Mouse (Mus musculus) limb, embryonic 14.5 days (tissue): ENCODE measurements around the gene Apol7c. TPM values are rescaled to one million over a fixed set of nuclear protein-coding genes. Genes with fewer than 3 reads are reported as not detected.
"Not testable (repeated sequence)": the region's sequence is repeated elsewhere in the genome, so short reads cannot be mapped to it uniquely, and the experiment has no call there.

Experiments used
- ATAC-seq: fragments of 200-750 bp; cut with Nextera tagmentation; 2 replicates; pipeline ENCODE4 v1.8.0; 2017; ENCODE audit warnings: low read depth, moderate number of reproducible peaks, moderate TSS enrichment; ENCODE audit not compliant: low FRiP score
- DNase-seq: peaks from one replicate; pipeline ENCODE4 v3.0.0-alpha.2; 2015; ENCODE audit warnings: low spot score
- H3K27ac ChIP-seq: fragments of 300-500 bp; sonication (generic); replicated peaks from 2 replicates; pipeline ENCODE4 v1.5.1; 2014; ENCODE audit warnings: low read depth, mild to moderate bottlenecking, low read length, moderate library complexity, mixed read lengths
- H3K27me3 ChIP-seq: fragments of 300-500 bp; sonication (generic); 2 replicates; pipeline ENCODE4 v1.6.1; 2014; ENCODE audit warnings: low read length, mixed read lengths; ENCODE audit not compliant: control insufficient read depth, insufficient read depth
- H3K36me3 ChIP-seq: fragments of 300-500 bp; sonication (generic); 2 replicates; pipeline ENCODE4 v1.6.1; 2014; ENCODE audit warnings: mild to moderate bottlenecking, low read length, moderate library complexity, mixed read lengths; ENCODE audit not compliant: control insufficient read depth, insufficient read depth
- H3K4me1 ChIP-seq: fragments of 300-500 bp; sonication (generic); 2 replicates; pipeline ENCODE4 v1.6.1; 2014; ENCODE audit warnings: antibody characterized with exemption, low read length, mixed read lengths; ENCODE audit not compliant: control insufficient read depth, insufficient read depth
- H3K4me2 ChIP-seq: fragments of 300-500 bp; sonication (generic); replicated peaks from 2 replicates; pipeline ENCODE4 v1.6.1; 2014; ENCODE audit warnings: low read depth, mild to moderate bottlenecking, low read length, moderate library complexity; ENCODE audit not compliant: severe bottlenecking
- H3K4me3 ChIP-seq: fragments of 300-500 bp; sonication (generic); replicated peaks from 2 replicates; pipeline ENCODE4 v1.5.1; 2014; ENCODE audit warnings: low read length
- H3K9ac ChIP-seq: fragments of 300-500 bp; sonication (generic); 2 replicates; pipeline ENCODE4 v1.6.1; 2014; ENCODE audit warnings: mild to moderate bottlenecking, low read depth, low read length, moderate library complexity; ENCODE audit not compliant: severe bottlenecking
- H3K9me3 ChIP-seq: fragments of 300-500 bp; sonication (generic); 2 replicates; pipeline ENCODE4 v1.6.1; 2016; ENCODE audit warnings: low read length; ENCODE audit not compliant: control insufficient read depth
- POLR2A ChIP-seq: fragments of 200-500 bp; IDR thresholded peaks from 2 replicates; pipeline ENCODE4 v1.8.0; 2012; ENCODE audit warnings: inconsistent platforms, mild to moderate bottlenecking, moderate library complexity, borderline replicate concordance; ENCODE audit not compliant: insufficient read depth, insufficient read length; ENCODE audit errors: extremely low read depth
- WGBS: fragments of 180-500 bp; shearing (Covaris S2); extraction: QIAGEN DNeasy Blood & Tissue Kit; methylation state at CpG from one replicate; pipeline ENCODE4 v1.1.7; 2014; 5-methylcytosine and 5-hydroxymethylcytosine counted together
- polyA plus RNA-seq, 2 experiments: library from polyadenylated mRNA; depleted of rRNA in 1 of 2; stranded (reverse) in 1 of 2; unstranded in 1 of 2; fragments of >200 nt; fragmentation: Nextera tagmentation in 1 of 2; extraction: Ambion mirVana in 1 of 2; gene quantifications; 2 replicates each; pipeline versions ENCODE4 v1.2.1 to v1.2.3; 2012 to 2014

The Apol7c gene
- polyA plus RNA-seq, 2 experiments: 0.03 TPM; not detected in 1

GRCm38 (mm10) chr15:77520596-77520995 lies 12.5 kb downstream of the Apol7c start:
- H3K27me3 ChIP-seq, ATAC-seq: not testable (repeated sequence)
- 74% methylated on average over 4 of the region's 4 CpGs for WGBS

DNA sequence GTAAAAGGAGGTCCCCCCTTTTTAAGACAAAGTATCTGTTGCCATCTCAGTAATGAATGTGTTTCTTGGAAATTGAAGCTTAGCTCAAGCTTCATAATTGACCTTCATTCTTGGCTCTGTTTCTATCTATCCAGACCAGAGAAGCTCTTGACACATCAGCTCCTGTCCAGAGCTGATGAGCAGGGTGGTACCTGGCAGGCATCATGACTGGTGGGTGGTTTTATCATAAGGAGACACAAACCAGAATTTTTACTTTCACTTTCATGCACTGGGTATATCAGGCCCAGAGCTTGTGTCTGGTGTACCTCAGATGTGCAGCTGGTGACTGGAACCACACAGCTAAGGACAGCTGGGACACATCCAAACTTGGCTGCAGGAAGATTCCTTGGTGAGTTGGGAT lies 25.1 kb downstream of the Apol7c start, which contains the start of gene Apol11a:
Apol11a (plus strand) TSS at position 306 of the 400 bp plus-strand sequence.
- not testable (repeated sequence) for H3K27ac ChIP-seq, H3K9me3 ChIP-seq, H3K4me2 ChIP-seq, H3K9ac ChIP-seq, H3K4me1 ChIP-seq, ATAC-seq, DNase-seq, H3K4me3 ChIP-seq, H3K27me3 ChIP-seq, H3K36me3 ChIP-seq

More at GRCm38 (mm10) chr15:77520596-77520995, 12.5 kb downstream of the Apol7c start:
- not testable (repeated sequence) for H3K36me3 ChIP-seq, H3K4me3 ChIP-seq, H3K9ac ChIP-seq, H3K4me2 ChIP-seq, H3K9me3 ChIP-seq, H3K27ac ChIP-seq, H3K4me1 ChIP-seq, DNase-seq

- not testable (repeated sequence) for H3K27ac ChIP-seq, H3K9me3 ChIP-seq, H3K4me3 ChIP-seq, DNase-seq, H3K4me1 ChIP-seq, ATAC-seq, H3K27me3 ChIP-seq, H3K9ac ChIP-seq, H3K4me2 ChIP-seq, H3K36me3 ChIP-seq
- 83% methylated on average over 1 of the region's 1 CpGs for WGBS
These were observed 38.4 kb downstream of the Apol7c start for GRCm38 (mm10) chr15:77494694-77495093.

GRCm38 (mm10) chr15:77493181-77493580 lies 39.9 kb downstream of the Apol7c start:
- H3K27ac ChIP-seq, H3K36me3 ChIP-seq, H3K27me3 ChIP-seq, H3K4me1 ChIP-seq, H3K4me3 ChIP-seq, ATAC-seq, H3K9ac ChIP-seq, H3K9me3 ChIP-seq, H3K4me2 ChIP-seq, DNase-seq: not testable (repeated sequence)
- no CpG with 5 or more reads among the region's 1 CpGs for WGBS

- Histone ChIP-seq H3K27me3 (no peaks in the 10 kb centered on the region), H3K9me3 (no peaks in the 10 kb centered on the region), H3K4me1 (no peaks in the 10 kb centered on the region), H3K36me3 (no peaks in the 10 kb centered on the region), H3K4me2 (no peak overlapping the region), H3K27ac (no peak overlapping the region), H3K9ac (no peak overlapping the region), H3K4me3 (no peak overlapping the region)
- WGBS: 72% methylated on average over 4 of the region's 4 CpGs
- DNase-seq: no peak
- TF ChIP-seq POLR2A: no peak
- no peak for ATAC-seq
These were observed 50.8 kb downstream of the Apol7c start for GRCm38 (mm10) chr15:77482140-77482794.

DNA sequence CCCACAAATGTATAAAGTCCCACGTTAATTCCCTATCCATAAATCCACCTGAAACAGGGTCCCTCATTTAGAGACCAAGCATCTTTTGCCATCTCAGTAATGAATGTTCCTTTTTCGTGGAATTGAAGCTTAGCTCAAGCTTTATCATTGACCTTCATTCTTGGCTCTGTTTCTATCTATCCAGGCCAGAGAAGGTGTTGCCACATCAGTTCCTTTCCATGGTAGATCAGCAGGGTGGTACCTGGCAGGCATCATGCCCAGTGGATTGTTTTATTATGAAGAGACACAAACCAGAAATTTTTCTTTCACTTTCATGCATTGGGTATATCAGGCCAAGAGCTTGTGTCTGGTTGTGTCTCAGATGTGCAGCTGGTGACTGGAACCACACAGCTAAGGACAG lies 56.4 kb downstream of the Apol7c start, which contains the start of gene Apol10a:
Apol10a (plus strand) TSS at position 355 of the 400 bp plus-strand sequence.
- not testable (repeated sequence) for H3K4me1 ChIP-seq, H3K27ac ChIP-seq, DNase-seq, ATAC-seq, H3K4me3 ChIP-seq, H3K27me3 ChIP-seq, H3K4me2 ChIP-seq, H3K36me3 ChIP-seq, H3K9ac ChIP-seq, H3K9me3 ChIP-seq
- 75% methylated on average over 2 of the region's 2 CpGs for WGBS

Other genes with a start within 250 kb of the Apol7c start
- 189 and 205 TPM in 2 replicates for gene Rbfox2, start 226.3 kb downstream of the Apol7c start, polyA plus RNA-seq (2012; rRNA removed)
- gene Rbfox2, start 226.3 kb downstream of the Apol7c start, polyA plus RNA-seq (2014; fragmentation: Nextera tagmentation; extraction: Ambion mirVana): 94.7 and 101 TPM in 2 replicates
- gene Apol7a, start 134.2 kb downstream of the Apol7c start, polyA plus RNA-seq (2012; rRNA removed): 0.45 and 0.50 TPM in 2 replicates
- gene Apol7a, start 134.2 kb downstream of the Apol7c start, polyA plus RNA-seq (2014; fragmentation: Nextera tagmentation; extraction: Ambion mirVana): 0.22 and 0.23 TPM in 2 replicates
- 0.06 and 0.35 TPM in 2 replicates for gene Apol9a, start 122.2 kb downstream of the Apol7c start, polyA plus RNA-seq (2012; rRNA removed)
- gene Apol9a, start 122.2 kb downstream of the Apol7c start, polyA plus RNA-seq (2014; fragmentation: Nextera tagmentation; extraction: Ambion mirVana): not detected in 2 replicates
- gene Apol7b, start 85.8 kb downstream of the Apol7c start, polyA plus RNA-seq (2012; rRNA removed): 0.06 TPM in 2 replicates
- gene Apol7b, start 85.8 kb downstream of the Apol7c start, polyA plus RNA-seq (2014; fragmentation: Nextera tagmentation; extraction: Ambion mirVana): not detected in 2 replicates
- not detected in 2 replicates for gene Apol10a, start 56.3 kb downstream of the Apol7c start, polyA plus RNA-seq (2012; rRNA removed)
- gene Apol10a, start 56.3 kb downstream of the Apol7c start, polyA plus RNA-seq (2014; fragmentation: Nextera tagmentation; extraction: Ambion mirVana): not detected in 2 replicates
- gene Apol11a, start 25.0 kb downstream of the Apol7c start, polyA plus RNA-seq (2012; rRNA removed): not detected in 2 replicates
- gene Apol11a, start 25.0 kb downstream of the Apol7c start, polyA plus RNA-seq (2014; fragmentation: Nextera tagmentation; extraction: Ambion mirVana): not detected in 2 replicates
- gene 1700025B11Rik, start 28.6 kb upstream of the Apol7c start, polyA plus RNA-seq (2012; rRNA removed): not detected in 2 replicates
- gene 1700025B11Rik, start 28.6 kb upstream of the Apol7c start, polyA plus RNA-seq (2014; fragmentation: Nextera tagmentation; extraction: Ambion mirVana): not detected in 2 replicates
- gene Apol10b, start 62.8 kb upstream of the Apol7c start, polyA plus RNA-seq (2012; rRNA removed): 0.04 and 0.16 TPM in 2 replicates
- 0.12 TPM in 1 of 2 replicates, not detected in the other for gene Apol10b, start 62.8 kb upstream of the Apol7c start, polyA plus RNA-seq (2014; fragmentation: Nextera tagmentation; extraction: Ambion mirVana)
- not detected in 2 replicates for gene Gm36245, start 65.9 kb upstream of the Apol7c start, polyA plus RNA-seq (2012; rRNA removed)
- not detected in 2 replicates for gene Gm36245, start 65.9 kb upstream of the Apol7c start, polyA plus RNA-seq (2014; fragmentation: Nextera tagmentation; extraction: Ambion mirVana)
- gene Apol11b, start 110.0 kb upstream of the Apol7c start, polyA plus RNA-seq (2012; rRNA removed): 0.03 TPM in 1 of 2 replicates, not detected in the other
- not detected in 2 replicates for gene Apol11b, start 110.0 kb upstream of the Apol7c start, polyA plus RNA-seq (2014; fragmentation: Nextera tagmentation; extraction: Ambion mirVana)
- gene Apol7e, start 165.5 kb upstream of the Apol7c start, polyA plus RNA-seq (2012; rRNA removed): 0.16 and 0.27 TPM in 2 replicates
- 0.22 TPM in 1 of 2 replicates, not detected in the other for gene Apol7e, start 165.5 kb upstream of the Apol7c start, polyA plus RNA-seq (2014; fragmentation: Nextera tagmentation; extraction: Ambion mirVana)
- 0.09 and 0.22 TPM in 2 replicates for gene Apol9b, start 195.7 kb upstream of the Apol7c start, polyA plus RNA-seq (2012; rRNA removed)
- gene Apol9b, start 195.7 kb upstream of the Apol7c start, polyA plus RNA-seq (2014; fragmentation: Nextera tagmentation; extraction: Ambion mirVana): 0.12 TPM in 1 of 2 replicates, not detected in the other
- gene Apol8, start 223.7 kb upstream of the Apol7c start, polyA plus RNA-seq (2012; rRNA removed): 0.14 and 0.19 TPM in 2 replicates
- not detected in 2 replicates for gene Apol8, start 223.7 kb upstream of the Apol7c start, polyA plus RNA-seq (2014; fragmentation: Nextera tagmentation; extraction: Ambion mirVana)